Mouse (Mus musculus) induced T-regulatory cell, adult 2 months (primary cell): ENCODE data around the gene Slc2a1.
A peak's percentile ranks its signal among the peaks of the same experiment; 100 is the strongest.

Source experiments
- DNase-seq: peaks from one replicate; pipeline ENCODE4 v3.0.0-alpha.2; 2012; ENCODE audit warnings: low read depth

Gene Slc2a1

DNA sequence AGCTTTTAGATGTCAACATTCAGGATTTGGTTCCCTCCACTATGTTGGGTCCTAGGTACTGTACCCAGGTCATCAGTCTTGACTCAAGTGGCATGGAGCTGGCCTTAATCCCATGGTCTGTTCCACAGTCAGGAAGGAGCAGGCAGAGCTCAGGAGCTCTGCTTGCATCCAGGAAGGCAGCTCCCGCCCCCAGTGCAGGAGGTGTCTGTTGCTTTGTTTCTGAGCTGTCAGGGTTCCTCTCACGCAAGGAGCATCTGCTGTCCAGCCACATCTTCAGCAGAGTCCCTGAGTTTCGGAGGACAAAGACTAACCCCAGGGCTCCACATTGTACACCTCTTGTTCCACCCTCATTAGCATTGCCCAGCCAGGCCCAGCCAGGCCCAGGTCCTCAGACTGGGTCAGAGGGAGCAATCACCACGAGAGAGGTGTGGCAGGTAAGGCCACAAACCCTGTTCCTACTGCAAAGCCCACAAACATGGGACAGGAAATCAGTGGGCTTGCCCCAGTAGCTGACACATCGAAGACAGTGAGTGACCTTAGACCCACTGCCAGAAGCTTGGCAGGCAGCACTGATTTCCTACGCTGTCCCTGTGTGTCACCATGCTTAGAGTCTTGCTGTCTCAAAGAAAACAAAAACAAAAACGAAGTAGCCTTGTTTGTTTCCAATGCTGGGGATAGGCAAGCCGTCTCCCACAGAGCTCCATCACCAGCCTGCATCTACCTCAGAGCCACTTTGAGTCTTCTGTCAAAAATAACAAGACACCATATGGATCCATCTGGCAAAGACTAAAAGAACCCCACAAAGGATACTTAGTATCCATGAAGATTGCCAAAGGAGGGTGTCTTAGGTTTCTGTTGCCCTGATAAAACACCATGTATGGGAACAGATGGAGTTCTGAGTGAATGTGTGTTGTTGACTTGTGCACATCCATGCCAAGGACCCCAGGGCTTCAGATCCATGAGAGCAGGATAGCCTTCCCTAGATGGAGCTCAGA lies 10.0 kb upstream of the Slc2a1 start:
- DNase-seq = no peak

DNA sequence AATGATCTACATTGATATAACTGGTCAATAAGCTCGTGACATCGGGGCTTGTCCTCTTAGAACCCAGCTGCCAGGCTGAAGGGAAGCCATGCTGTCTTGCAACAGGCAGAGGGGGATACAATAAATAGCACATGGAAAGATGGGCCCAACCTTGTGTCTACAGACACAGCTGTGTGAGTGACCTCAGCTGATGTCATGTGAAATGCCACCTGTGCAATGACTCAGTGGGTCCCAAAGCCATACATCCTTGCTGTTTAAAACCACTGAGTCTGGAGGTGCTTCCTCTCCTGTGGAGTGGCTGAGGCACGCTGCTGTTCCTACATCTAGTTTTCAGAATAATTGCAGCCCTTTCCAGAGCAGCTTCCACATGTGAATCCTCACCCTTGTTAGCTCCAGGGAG lies 7.1 kb upstream of the Slc2a1 start:
- no peak for DNase-seq

DNA sequence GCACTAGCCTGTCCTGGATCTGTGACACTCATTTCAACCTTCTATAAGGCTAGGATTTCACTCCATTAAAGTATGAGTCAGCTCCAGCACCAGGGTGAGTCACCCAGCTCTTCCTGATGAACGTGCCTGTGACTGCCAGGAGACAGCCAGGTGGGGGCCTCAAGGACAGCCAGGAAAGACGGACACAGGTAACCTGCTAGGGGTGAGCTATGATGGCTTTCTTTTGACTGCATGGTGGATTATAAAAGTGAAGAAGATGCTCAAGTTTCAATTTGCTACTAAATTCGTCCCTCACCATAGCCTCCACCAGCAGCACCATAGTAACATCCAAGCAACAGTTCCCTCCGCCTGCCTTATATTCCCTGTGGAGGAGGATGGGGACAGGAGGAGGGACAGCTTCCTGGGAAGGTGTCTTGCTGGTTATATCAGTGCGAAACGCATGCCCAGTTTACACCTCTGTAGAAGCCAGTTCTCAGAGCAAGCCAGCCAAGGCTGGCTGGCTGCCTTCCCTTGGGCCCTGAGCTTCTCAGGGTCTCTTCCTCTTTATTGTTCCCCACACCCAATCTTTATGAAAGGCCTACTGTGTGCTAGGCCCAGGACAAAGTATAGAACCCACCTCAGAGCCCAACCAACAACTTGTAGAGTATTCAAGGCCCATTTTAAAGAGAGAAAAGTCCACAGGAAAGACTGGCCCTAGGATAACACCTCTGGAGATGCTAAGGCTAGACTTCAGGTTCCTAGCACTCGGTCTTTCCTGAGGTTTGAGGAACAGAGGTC lies 6.0 kb upstream of the Slc2a1 start:
- DNase-seq = no peak

DNA sequence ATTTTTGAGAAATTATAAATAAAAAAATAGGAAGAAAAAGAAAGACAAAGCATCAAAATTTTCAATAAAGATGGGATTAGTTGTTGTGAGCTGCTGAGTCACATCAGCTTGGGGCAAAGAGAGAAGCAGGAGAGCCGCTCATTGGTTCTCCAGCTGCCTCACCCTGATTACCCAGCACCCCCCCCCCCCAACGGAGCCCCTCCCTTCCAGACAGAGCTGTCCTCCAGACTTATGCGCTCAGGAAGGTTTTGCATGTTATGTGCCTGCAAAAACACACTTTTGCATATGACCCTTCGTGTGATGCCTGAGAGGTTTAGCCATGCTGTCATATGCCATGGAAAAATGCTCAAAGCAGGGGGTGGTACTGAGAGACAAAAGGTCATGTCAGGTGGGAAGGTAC lies 3.7 kb upstream of the Slc2a1 start:
- DNase-seq = no peak

DNA sequence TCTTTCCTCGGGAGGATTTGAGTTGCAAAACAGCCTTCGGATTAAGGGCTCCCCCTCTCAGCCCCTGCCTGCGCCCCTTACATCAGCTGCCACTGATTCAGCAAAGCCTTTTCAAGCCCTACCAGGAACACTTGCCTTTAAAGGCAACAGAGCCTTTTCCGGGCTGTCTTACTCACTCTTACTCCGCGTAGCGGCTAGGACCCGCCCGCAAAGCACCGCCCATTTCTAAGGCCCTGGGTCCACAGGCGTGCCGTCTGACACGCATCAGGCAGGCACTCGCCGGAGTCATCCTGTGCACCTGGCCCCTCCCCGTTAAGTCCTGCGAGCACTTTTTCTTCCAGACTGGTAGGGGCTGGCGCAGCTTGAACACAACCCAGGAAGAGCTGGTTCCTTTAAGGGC lies 2.8 kb upstream of the Slc2a1 start:
- peak; percentile 94 for DNase-seq

DNA sequence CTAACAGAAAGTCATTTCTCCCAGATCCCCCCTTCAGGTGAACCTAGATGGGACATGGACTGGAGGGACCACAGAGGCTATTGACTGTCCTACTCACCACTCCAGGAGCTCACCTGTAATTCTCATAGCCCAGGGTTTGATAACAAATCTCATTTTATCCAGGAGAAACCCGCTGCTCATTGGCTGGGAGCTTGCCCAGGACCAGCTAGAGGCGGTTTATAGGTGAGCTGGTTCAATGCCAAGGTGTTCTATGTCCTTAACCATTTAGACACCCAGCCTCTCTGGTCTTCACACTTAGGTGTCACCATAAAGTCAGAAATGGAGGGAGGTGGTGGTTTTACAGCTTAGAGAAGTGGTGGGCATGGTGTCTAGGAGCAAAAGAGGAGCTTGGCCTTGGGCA lies 644 bp upstream of the Slc2a1 start:
- no peak for DNase-seq

DNA sequence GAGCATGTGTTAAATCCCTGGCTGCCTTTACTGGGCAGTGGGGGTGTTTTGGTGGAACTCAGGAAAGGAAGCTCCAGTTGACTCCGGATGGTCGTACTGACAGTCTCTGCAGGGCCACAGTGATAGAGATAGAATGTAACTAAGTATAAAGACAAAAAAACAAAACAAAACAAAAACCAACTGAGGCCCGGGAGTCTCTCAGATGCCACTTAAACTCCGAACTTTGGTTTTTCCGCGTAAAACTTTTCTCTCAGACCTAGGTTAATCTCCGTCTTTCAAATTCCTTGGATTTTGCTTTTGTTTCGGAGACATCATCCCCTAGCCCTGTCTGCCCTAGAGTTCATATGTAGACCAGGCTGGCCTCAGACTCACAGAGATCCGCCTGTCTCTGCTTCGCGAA lies 1.1 kb downstream of the Slc2a1 start:
- no peak for DNase-seq

DNA sequence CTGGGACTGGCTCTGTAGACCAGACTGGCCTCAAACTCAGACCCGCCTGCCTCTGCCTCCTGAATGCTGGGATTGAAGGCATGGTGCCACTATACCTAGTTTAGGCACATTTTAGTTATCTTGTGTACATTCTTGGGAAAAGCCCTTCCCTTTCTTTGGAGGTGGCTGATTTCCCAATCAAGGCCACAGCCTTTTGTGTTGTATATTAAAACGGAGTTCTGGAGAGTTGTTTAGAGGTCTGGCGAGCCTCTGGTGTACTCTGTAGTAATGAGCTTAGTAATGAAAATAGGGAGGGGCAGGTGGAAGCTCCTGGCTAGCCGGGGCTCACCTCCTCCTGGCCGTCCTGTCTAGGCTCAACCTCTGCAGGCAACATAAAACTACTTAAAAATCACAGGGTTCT lies 2.0 kb downstream of the Slc2a1 start:
- DNase-seq = no peak

DNA sequence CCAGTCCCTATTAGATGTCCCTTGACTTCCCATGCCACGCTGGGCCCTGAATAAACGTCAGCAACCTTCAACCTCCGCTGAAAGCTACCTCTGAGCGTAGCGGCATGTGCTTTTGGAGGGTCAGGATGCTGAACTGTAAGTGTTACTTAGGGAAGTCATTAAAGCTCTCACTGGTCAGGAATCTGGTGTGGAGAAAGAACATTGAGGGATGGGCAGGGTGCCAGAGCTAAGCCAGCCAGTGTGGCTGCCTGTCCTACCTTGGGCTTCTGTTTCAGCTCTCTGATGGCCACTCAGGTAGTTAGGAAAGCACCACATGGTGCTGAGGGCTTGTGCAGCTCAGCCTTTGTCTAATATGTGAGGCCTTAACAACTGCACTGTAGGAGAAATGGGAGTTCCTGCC lies 2.9 kb downstream of the Slc2a1 start:
- no peak for DNase-seq

DNA sequence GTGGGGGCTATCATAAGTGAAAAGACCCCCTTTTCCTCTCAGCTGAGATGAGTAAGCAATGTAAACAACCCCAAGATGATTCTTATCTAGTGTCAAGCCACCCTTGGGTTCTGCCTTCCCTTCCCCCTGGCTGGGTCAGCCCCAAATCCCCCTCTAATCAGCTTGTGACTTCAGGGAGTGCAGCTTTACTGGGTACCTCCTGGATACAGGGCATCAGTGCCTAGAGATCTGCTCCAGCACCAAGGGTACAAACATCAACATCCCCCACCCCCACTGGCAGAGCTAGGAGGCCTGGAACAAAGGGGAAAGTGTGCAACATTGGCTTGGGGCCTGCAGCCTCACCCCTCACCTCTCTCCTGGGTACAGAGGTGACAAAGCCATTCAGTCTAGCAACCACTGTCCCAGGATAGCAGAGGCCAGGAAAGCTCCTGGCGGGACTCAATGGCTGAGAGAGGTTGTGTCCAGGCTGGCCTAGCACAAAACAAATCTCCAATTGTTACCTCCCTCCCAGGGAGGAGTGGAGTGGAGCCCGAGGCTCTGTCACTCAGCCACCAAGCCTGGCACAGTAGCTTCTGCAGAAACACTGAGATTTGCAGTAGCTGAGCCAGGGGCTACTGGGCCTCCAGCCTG lies 3.9 kb downstream of the Slc2a1 start:
- DNase-seq = no peak

DNA sequence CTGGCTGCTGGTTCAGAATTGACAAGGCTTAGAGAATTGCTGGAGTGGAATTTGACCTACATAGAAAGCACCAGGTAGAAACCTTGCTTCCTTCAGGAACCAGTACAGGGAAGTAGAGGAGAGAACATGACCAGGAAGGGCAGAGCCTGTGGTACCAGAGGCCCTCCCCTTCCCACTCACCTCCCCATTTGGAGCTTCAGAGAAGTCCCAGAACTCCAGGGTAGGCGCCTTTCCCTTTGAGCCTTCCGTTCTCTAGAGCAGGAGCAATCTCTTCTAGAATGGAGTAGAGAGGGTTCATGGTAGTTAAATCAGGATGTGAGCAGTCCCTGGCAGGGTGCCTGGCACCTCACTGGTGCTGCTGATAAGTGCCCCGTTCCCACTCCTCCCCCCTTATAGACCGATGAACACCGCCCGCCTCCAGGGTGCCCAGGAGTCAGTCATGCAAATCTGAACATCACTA lies 7.1 kb downstream of the Slc2a1 start:
- no peak for DNase-seq

DNA sequence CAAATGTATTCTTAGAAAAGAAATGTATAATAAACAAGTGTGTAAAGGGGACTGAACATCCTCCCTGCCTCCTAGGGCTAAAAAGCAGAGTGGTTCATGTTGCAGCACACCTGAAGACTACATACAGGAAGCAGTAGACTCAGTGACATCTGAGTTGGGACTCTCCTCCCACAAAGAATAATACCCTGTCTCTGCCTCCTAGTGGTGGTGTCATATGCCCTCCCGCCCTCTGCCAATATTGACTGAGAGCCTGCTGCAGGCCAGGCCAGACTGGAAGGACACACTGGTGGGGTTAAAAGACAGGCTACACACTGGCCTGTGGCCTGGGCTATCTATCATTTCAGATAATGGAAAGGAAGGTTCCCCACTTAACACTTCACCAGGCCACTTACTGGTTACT lies 7.8 kb downstream of the Slc2a1 start:
- DNase-seq = peak; percentile 66

DNA sequence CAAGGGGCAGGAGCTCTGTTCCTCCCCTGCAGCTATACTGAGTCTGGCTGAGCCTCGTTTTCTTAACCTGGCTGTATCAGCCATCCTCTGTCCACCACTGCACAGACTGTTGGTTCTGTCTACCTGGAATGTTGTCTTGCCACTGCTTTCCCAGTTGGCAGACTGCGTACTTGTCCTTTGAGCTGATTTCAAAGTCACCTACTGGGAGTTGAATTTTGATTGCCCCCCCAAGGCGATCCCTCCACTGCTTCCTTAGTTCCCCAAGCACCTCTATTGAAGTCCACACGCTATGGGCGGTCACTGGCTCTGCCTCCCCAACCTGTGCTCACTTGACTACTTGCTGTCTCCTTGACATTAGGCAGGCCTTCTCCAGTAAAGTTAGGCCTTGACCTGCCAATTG lies 9.1 kb downstream of the Slc2a1 start:
- DNase-seq = no peak

DNA sequence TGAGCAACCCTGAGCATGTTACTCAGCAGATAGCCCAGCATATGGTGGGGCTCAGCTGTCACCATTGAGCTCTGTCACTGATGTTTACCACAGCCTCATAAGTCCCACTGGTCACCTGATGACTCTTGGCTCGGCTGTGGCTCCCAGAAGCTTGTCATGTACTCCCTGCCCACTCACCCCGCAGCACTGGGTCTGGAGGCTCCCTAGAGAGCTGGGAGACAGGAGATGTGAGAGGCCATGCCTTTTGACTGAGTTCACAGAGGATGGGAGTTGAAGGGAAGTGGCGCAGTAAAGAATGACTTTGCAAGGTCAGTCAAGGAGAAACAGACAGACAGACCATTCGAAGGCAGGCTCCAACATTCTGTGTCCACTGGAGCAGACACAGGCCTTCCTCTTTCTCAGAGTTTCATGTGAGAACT lies 10.2 kb downstream of the Slc2a1 start:
- DNase-seq = no peak

DNA sequence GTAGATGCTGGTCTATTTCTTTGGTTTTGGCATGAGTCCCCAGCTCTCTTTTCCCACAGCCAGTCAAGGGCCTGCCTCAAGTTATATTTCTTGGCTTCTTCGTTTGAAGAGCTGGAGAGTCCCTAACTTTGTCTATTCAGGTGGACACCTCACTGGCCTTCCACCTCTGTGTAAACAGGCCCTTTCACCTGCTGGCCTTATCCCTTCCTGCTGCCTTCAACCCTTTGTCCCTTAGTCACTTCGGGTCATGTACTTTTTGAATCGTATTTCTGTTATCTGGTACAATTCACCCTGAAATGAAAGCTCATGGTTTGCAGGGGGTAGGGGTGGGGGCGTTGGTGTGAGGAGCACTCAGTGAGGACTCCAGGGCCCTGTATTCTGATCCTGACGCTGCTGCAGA lies 10.8 kb downstream of the Slc2a1 start:
- no peak for DNase-seq

DNA sequence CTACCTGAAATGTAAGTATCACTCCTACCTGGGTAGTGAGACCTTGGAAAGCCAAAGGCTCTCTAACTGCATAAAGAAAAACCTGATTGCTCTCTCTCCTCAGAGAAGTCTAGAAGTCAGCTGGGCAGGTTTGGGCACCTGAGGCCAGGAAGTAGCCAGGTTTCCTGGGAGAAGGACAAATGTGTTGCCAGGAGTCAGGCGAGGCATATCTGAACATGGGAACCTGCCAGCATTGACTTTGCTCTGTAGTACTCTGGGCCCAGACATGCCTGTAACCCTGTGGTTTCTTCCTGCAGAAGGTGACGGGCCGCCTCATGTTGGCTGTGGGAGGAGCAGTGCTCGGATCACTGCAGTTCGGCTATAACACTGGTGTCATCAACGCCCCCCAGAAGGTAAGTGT lies 11.6 kb downstream of the Slc2a1 start:
- DNase-seq = no peak

DNA sequence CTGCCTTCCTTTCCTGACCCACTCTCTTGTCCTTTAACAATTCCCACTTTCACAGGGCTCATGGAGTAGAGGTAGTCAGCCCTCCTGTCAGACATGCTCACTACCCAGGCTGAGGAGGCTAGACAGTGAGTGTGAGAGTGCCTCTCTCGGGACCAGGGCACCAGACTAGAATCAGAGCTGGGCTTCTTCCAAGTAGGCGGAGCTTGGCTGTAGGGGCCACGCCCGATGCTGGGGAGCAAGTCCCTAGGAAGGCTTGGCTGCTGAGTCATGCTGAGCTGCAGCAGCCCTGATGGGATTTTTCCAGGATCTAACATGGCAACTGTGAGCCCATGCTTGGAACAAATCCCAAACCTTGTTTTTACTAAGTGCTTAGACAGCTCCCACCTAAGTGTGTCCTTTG lies 12.7 kb downstream of the Slc2a1 start:
- no peak for DNase-seq

DNA sequence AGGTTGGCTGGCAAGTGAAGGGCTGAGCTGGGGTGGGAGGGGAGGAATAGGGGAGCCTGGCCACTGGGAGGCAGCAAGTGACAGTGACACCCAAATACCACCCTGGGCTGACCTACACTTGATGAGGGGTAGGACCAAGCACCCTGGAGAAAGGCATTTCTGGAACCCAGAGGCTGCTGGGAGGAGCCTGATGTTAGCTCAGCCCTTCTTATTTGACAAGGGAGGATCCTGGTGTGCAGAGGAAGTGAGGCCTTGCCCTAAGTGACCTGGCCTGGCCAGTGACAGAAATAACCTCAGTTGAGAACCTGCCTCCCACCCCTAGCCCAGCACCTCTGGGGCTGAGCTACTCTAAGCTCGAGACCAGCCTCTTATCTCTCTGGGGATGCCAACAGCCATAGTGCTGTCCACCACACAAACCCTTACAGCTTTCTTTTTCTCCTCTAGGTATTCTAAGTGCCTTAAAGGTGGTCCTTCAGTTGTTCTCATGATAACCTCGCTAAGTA lies 16.3 kb downstream of the Slc2a1 start:
- DNase-seq = peak; percentile 41

DNA sequence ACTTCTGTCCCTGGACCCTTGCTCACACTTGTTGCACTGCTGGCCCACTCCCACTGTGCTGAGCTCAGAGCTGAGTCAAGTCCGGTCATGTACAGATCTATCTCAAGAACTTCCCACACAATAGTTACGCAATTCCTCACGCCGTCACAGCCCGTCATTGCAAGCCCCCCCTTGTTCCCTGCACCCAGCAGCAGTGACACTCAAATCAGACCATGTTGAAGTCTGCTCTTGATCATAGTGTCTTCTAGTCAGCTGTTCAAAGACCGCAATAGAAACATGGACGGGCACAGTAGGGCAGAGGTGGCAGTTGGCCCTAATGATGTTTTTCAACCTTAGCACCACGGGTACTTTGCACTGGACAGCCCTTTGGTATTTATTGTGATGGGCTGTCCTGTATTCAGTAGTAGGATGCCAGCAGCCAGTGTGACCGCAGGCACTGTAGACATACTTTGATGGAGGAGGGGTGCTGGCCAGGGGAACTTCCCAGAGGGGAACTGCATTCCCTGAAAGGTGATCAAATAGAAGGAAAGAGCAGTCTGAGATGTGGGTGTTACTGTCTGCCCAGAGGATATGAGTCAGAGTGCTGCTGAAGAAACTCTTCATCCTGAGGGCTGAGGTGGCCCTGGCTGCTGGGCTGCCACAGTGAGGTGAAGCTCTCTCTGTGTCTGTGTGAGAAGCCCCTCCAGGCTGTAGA lies 17.2 kb downstream of the Slc2a1 start:
- DNase-seq = peak; percentile 74

DNA sequence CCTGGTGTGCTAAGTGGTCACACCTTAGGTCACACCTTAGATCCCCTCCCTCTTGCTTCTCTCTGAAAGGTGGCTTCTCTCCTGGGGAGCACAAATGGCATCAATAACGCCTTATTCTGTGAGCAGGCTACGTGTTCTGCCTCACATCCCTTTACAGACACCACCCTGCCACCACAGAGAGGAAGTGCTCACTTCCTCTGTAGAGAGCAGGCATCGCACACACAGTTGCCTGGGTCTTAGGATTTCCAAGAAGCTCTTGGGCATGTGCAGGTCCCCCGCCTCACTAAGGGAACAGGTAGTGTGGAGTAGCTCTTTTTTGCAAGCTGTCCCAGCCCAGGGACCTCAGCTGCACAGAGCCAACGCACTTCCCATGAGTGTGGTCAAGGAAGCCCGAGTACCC lies 18.7 kb downstream of the Slc2a1 start:
- DNase-seq = peak; percentile 89

DNA sequence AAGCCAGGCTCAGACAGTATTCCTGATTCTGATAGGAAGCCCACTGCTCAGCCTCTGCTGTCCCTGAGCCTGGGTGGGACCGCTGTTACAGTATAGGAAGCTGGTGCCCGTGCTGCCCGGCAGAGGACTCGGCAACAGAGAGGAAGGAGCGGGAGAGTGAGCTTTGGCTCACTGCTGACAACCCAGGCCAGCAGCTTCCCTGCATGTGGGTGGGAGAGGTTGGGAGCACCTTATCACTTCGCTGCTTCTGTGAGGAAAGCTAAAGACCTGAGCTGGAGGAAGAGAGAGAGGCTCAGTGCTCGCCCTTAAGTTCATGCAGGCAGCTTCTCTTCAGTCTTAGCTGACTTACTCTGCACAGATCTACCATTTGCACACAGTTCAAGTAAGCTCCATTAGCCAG lies 20.0 kb downstream of the Slc2a1 start:
- no peak for DNase-seq

DNA sequence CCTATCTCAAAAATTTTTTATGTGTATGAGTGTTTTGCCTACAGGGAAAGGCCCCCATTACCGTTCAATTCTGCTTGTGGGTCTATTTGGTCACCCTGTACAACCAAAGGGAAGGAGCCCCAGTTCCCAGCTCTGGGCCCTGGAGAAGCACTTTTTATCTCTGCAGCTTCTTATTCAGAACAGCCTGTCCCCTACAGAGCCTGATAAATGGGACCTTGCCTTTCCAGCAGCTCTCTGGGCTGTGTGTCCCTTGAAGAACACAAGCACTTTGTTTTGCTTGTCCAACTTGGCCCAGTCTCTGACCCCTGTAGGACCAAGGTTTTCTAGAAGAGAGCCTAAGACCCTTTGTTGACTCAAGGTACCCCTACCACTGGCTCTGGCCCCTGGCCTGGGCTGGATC lies 20.6 kb downstream of the Slc2a1 start:
- no peak for DNase-seq
